Mouse (Mus musculus): Measurements from ENCODE around the gene Il1r2.

- no peak for TF ChIP-seq POLR2A (IDR thresholded peaks at IDR 0.05; ENCODE audit: low read depth, low read length)
- TF ChIP-seq CTCF (IDR thresholded peaks at IDR 0.05; ENCODE audit: borderline replicate concordance, insufficient read depth, low read length): no peak
Measured at GRCm38 (mm10) chr1:40124237-40124636, 50.4 kb downstream of the Il1r2 start.

Measured in embryonic fibroblast, embryonic 13.5 days (primary cell).